Mouse (Mus musculus) hindbrain, embryonic 12.5 days (tissue): ENCODE measurements around the gene Bmp8a. TPM values are rescaled to one million over a fixed set of nuclear protein-coding genes. Genes with fewer than 3 reads are reported as not detected.

Source experiments
- ATAC-seq: fragments of 200-750 bp; cut with Nextera tagmentation; 2 replicates; pipeline ENCODE4 v1.8.0; 2017; ENCODE audit warnings: moderate TSS enrichment; ENCODE audit not compliant: low FRiP score
- H3K27ac ChIP-seq: fragments of 300-500 bp; sonication (generic); 2 replicates; pipeline ENCODE4 v1.5.1; 2016; ENCODE audit warnings: mild to moderate bottlenecking
- H3K27me3 ChIP-seq: fragments of 300-500 bp; sonication (generic); 2 replicates; pipeline ENCODE4 v1.6.1; 2016; ENCODE audit warnings: mild to moderate bottlenecking
- H3K36me3 ChIP-seq: fragments of 300-500 bp; sonication (generic); 2 replicates; pipeline ENCODE4 v1.6.1; 2016; ENCODE audit warnings: mild to moderate bottlenecking
- H3K4me1 ChIP-seq: fragments of 300-500 bp; sonication (generic); 2 replicates; pipeline ENCODE4 v1.6.1; 2016
- H3K4me2 ChIP-seq: fragments of 300-500 bp; sonication (generic); replicated peaks from 2 replicates; pipeline ENCODE4 v1.6.1; 2016; ENCODE audit warnings: mild to moderate bottlenecking
- H3K4me3 ChIP-seq: fragments of 300-500 bp; sonication (generic); 2 replicates; pipeline ENCODE4 v1.5.1; 2016; ENCODE audit warnings: mild to moderate bottlenecking
- H3K9ac ChIP-seq: fragments of 300-500 bp; sonication (generic); 2 replicates; pipeline ENCODE4 v1.6.1; 2016; ENCODE audit warnings: mild to moderate bottlenecking, moderate library complexity
- H3K9me3 ChIP-seq: fragments of 300-500 bp; sonication (generic); replicated peaks from 2 replicates; pipeline ENCODE4 v1.6.1; 2016; ENCODE audit warnings: mild to moderate bottlenecking
- WGBS: fragments of 180-500 bp; shearing (Covaris S2); methylation state at CpG from one replicate; pipeline ENCODE4 v1.1.7; 2016; 5-methylcytosine and 5-hydroxymethylcytosine counted together
- polyA plus RNA-seq: library from polyadenylated mRNA; unstranded; fragments of >200 nt; fragmentation: Nextera tagmentation; extraction: Ambion mirVana; gene quantifications from 2 replicates; pipeline ENCODE4 v1.2.1, GENCODE M21; 2016

Gene Bmp8a
- polyA plus RNA-seq, 1 experiment from 2014 or later, result 0.36 TPM

DNA sequence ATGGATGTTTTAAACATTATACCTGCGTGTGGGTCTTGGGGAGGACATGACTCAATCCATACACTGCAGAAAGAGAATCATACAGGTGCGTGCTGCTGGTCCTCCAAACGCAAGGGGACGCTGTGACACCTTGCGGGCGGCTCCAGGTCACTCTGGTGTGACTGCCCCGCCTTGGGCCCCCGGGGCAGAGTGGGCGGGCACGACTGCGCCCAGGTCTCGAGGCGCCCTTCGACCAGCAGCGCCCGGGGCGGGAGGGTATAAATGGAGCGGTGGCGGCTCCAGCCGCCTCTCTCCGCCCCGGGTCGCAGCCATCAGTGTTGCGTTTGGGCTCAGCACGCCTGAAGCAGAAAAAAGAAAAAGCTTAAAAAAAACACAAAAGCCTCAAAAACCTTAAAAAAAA is 60.6 kb downstream of the Bmp8a start:
- H3K4me2 ChIP-seq, result peak overlapping the region; percentile 87
- peak overlapping the region; percentile 62 for H3K9ac ChIP-seq
- H3K9me3 ChIP-seq, result no peaks in the 10 kb centered on the region
- peaks cover 9% of the 10 kb centered on the region for H3K36me3 ChIP-seq
- ATAC-seq, result peak; percentile 93
- H3K27me3 ChIP-seq, result no peaks in the 10 kb centered on the region
- peaks cover 25% of the 10 kb centered on the region for H3K4me1 ChIP-seq
- 0 out of 2 replicates have a peak overlapping the region, but pooled peaks have one; percentile 40 for H3K27ac ChIP-seq
- under 1% methylated on average over 25 of the region's 25 CpGs for WGBS
- peak overlapping the region; percentile 54 for H3K4me3 ChIP-seq

- no peak for ATAC-seq
- H3K9ac ChIP-seq, result no peak overlapping the region
- H3K27ac ChIP-seq, result no peak overlapping the region
- no peaks in the 10 kb centered on the region for H3K27me3 ChIP-seq
- H3K9me3 ChIP-seq, result no peaks in the 10 kb centered on the region
- H3K4me1 ChIP-seq, result peaks cover 14% of the 10 kb centered on the region
- no peak overlapping the region for H3K4me2 ChIP-seq
- H3K36me3 ChIP-seq, result no peaks in the 10 kb centered on the region
- no peak overlapping the region for H3K4me3 ChIP-seq
- 72% methylated on average over 3 of the region's 3 CpGs for WGBS
These were observed 62.9 kb downstream of the Bmp8a start for GRCm38 (mm10) chr4:123280117-123280516.

DNA sequence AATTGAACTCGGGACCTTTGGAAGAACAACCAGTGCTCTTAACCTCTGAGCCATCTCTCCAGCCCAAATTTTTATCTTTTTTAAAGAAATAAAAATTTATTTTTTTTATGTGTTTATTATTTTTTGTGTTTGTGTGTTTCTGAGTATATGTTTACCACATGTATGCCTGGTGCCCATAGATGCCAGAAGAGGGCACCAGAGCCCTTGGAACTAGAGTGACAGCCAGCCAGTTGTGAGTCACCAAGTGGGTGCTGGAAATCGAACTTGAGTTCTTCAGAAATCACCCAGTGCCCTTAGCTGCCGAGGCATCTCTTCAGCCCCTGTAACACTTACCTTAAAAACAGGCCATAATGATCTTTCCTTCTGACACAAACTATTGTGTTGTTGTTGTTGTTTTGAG is 72.0 kb downstream of the Bmp8a start:
- H3K27ac ChIP-seq, result no peak overlapping the region
- H3K36me3 ChIP-seq, result no peaks in the 10 kb centered on the region
- H3K4me2 ChIP-seq, result no peak overlapping the region
- no peak for ATAC-seq
- 89% methylated on average over 3 of the region's 3 CpGs for WGBS
- no peak overlapping the region for H3K4me3 ChIP-seq
- H3K9ac ChIP-seq, result no peak overlapping the region
- no peaks in the 10 kb centered on the region for H3K27me3 ChIP-seq
- H3K9me3 ChIP-seq, result no peaks in the 10 kb centered on the region
- no peaks in the 10 kb centered on the region for H3K4me1 ChIP-seq

Other genes starting within 250 kb of the Bmp8a start
- gene Bmp8b, start 238.1 kb downstream of the Bmp8a start, polyA plus RNA-seq, result 0.33 and 0.44 TPM in 2 replicates
- 0.48 TPM in 1 of 2 replicates, not detected in the other for gene Oxct2b, start 227.0 kb downstream of the Bmp8a start, polyA plus RNA-seq
- 80.3 and 83.2 TPM in 2 replicates for gene Ppie, start 203.3 kb downstream of the Bmp8a start, polyA plus RNA-seq
- gene Hpcal4, start 160.0 kb downstream of the Bmp8a start, polyA plus RNA-seq, result 2.7 and 3.7 TPM in 2 replicates
- not detected in 2 replicates for gene Nt5c1a, start 141.7 kb downstream of the Bmp8a start, polyA plus RNA-seq
- gene Heyl, start 109.7 kb downstream of the Bmp8a start, polyA plus RNA-seq, result 8.6 and 10.1 TPM in 2 replicates
- gene Pabpc4, start 80.9 kb downstream of the Bmp8a start, polyA plus RNA-seq, result 36.1 and 36.4 TPM in 2 replicates
- not detected in 2 replicates for gene Oxct2a, start 19.6 kb downstream of the Bmp8a start, polyA plus RNA-seq